Mouse (Mus musculus) cerebellum, postnatal 10 days (tissue): Measurements from ENCODE around the gene Atp2a1.

Source experiments
- DNase-seq, 2 experiments: peaks; one replicate each; pipeline ENCODE4 v3.0.0; 2021; ENCODE audit warnings: mixed read lengths in 2 of 2

Gene Atp2a1

GRCm38 (mm10) chr7:126448481-126448880, 14.4 kb downstream of the Atp2a1 start:
- DNase-seq, result no peak

GRCm38 (mm10) chr7:126446217-126446616, 16.7 kb downstream of the Atp2a1 start:
- no peak for DNase-seq

GRCm38 (mm10) chr7:126445104-126445815, 17.6 kb downstream of the Atp2a1 start:
- no peak for DNase-seq

GRCm38 (mm10) chr7:126444536-126444935, 18.4 kb downstream of the Atp2a1 start:
- no peak for DNase-seq

- DNase-seq, result no peak
These were observed 18.9 kb downstream of the Atp2a1 start for GRCm38 (mm10) chr7:126443997-126444396.

GRCm38 (mm10) chr7:126440134-126440533, 22.8 kb downstream of the Atp2a1 start:
- peak in 1 of 2 experiments; percentile 26 for DNase-seq

GRCm38 (mm10) chr7:126436851-126437250, 26.1 kb downstream of the Atp2a1 start:
- DNase-seq, result peak; percentile 78 to 84

- DNase-seq, result no peak
These were observed 27.1 kb downstream of the Atp2a1 start for GRCm38 (mm10) chr7:126435801-126436200.

- no peak for DNase-seq
These were observed 28.2 kb downstream of the Atp2a1 start for GRCm38 (mm10) chr7:126434726-126435125.

GRCm38 (mm10) chr7:126430167-126430566, 32.7 kb downstream of the Atp2a1 start:
- DNase-seq, result no peak

GRCm38 (mm10) chr7:126429503-126429898, 33.4 kb downstream of the Atp2a1 start:
- DNase-seq, result no peak

GRCm38 (mm10) chr7:126428631-126429502, 34.0 kb downstream of the Atp2a1 start, which contains the start of gene Rabep2:
TSS of gene Rabep2 (plus strand) at chr7:126428759.
- peak; percentile 99 to 100 for DNase-seq

GRCm38 (mm10) chr7:126428154-126428553, 34.8 kb downstream of the Atp2a1 start:
- peak in 1 of 2 experiments; percentile 19 for DNase-seq

GRCm38 (mm10) chr7:126427323-126427860, 35.5 kb downstream of the Atp2a1 start:
- peak in 1 of 2 experiments; percentile 9 for DNase-seq

GRCm38 (mm10) chr7:126424161-126424560, 38.7 kb downstream of the Atp2a1 start:
- DNase-seq, result no peak

GRCm38 (mm10) chr7:126421756-126422155, 41.2 kb downstream of the Atp2a1 start:
- no peak for DNase-seq

- DNase-seq, result no peak
These were observed 44.4 kb downstream of the Atp2a1 start for GRCm38 (mm10) chr7:126418496-126418895.

GRCm38 (mm10) chr7:126417606-126418005, 45.3 kb downstream of the Atp2a1 start:
- DNase-seq, result no peak

GRCm38 (mm10) chr7:126417045-126417444, 45.9 kb downstream of the Atp2a1 start:
- DNase-seq, result no peak

- no peak for DNase-seq
These were observed 46.3 kb downstream of the Atp2a1 start for GRCm38 (mm10) chr7:126416615-126417014.

- DNase-seq, result no peak
These were observed 48.2 kb downstream of the Atp2a1 start, which contains the start of gene Cd19 for GRCm38 (mm10) chr7:126414725-126415124. TSS of gene Cd19 (minus strand) at chr7:126414889.

GRCm38 (mm10) chr7:126411061-126411460, 51.8 kb downstream of the Atp2a1 start:
- DNase-seq, result no peak

GRCm38 (mm10) chr7:126408686-126409085, 54.2 kb downstream of the Atp2a1 start:
- DNase-seq, result no peak
